Mouse (Mus musculus) erythroid progenitor cell, adult 5-6 weeks (primary cell): ENCODE measurements around the gene Axl. TPM values are rescaled to one million over a fixed set of nuclear protein-coding genes. Genes with fewer than 3 reads are reported as not detected.
"Not testable (repeated sequence)": the region's sequence is repeated elsewhere in the genome, so short reads cannot be mapped to it uniquely, and the experiment has no call there.

Experiments
- ATAC-seq: replicated peaks from 2 replicates; pipeline ENCODE4 v1.8.0; 2016; ENCODE audit warnings: moderate number of reproducible peaks, mild to moderate bottlenecking, moderate TSS enrichment, inconsistent platforms; ENCODE audit not compliant: poor library complexity, low FRiP score, severe bottlenecking
- total RNA-seq, 2 experiments: library from RNA; stranded (forward) in 1 of 2; stranded (reverse) in 1 of 2; fragments of 150-400 nt in 1 of 2; fragments of 186-747, 209-891 nt in 1 of 2; gene quantifications; 2 replicates each; pipeline versions ENCODE4 v1.2.3 to v1.2.4; 2015 to 2017; ENCODE audit warnings: low replicate concordance in 2 of 2

Axl gene
- total RNA-seq, 2 experiments from 2014 or later, result 27.2 to 61.6 TPM

GRCm38 (mm10) chr7:25798540-25798939 lies 10.0 kb upstream of the Axl start:
- no peak for ATAC-seq

- ATAC-seq, result no peak
Observed at GRCm38 (mm10) chr7:25794775-25795174, 6.3 kb upstream of the Axl start.

GRCm38 (mm10) chr7:25793679-25794078 lies 5.2 kb upstream of the Axl start:
- no peak for ATAC-seq

GRCm38 (mm10) chr7:25792966-25793365 lies 4.5 kb upstream of the Axl start:
- not testable (repeated sequence) for ATAC-seq

GRCm38 (mm10) chr7:25790615-25791014 lies 2.1 kb upstream of the Axl start:
- ATAC-seq, result no peak

GRCm38 (mm10) chr7:25789129-25789440 lies 580 bp upstream of the Axl start:
- no peak for ATAC-seq

- ATAC-seq, result no peak
Observed at GRCm38 (mm10) chr7:25787456-25788219, 867 bp downstream of the Axl start.

- ATAC-seq, result no peak
Observed at GRCm38 (mm10) chr7:25786974-25787373, 1.5 kb downstream of the Axl start.

- ATAC-seq, result no peak
Observed at GRCm38 (mm10) chr7:25785752-25786151, 2.8 kb downstream of the Axl start.

- no peak for ATAC-seq
Observed at GRCm38 (mm10) chr7:25784808-25785207, 3.7 kb downstream of the Axl start.

GRCm38 (mm10) chr7:25783746-25784145 lies 4.8 kb downstream of the Axl start:
- ATAC-seq, result no peak

- no peak for ATAC-seq
Observed at GRCm38 (mm10) chr7:25782744-25783143, 5.8 kb downstream of the Axl start.

GRCm38 (mm10) chr7:25781937-25782610 lies 6.4 kb downstream of the Axl start:
- ATAC-seq, result no peak

- ATAC-seq, result no peak
Observed at GRCm38 (mm10) chr7:25781321-25781936, 7.1 kb downstream of the Axl start.

GRCm38 (mm10) chr7:25780753-25781152 lies 7.8 kb downstream of the Axl start:
- ATAC-seq, result no peak

- no peak for ATAC-seq
Observed at GRCm38 (mm10) chr7:25780021-25780420, 8.5 kb downstream of the Axl start.

- no peak for ATAC-seq
Observed at GRCm38 (mm10) chr7:25768229-25768628, 20.3 kb downstream of the Axl start.

- ATAC-seq, result no peak
Observed at GRCm38 (mm10) chr7:25766108-25766507, 22.4 kb downstream of the Axl start.

GRCm38 (mm10) chr7:25764221-25764620 lies 24.3 kb downstream of the Axl start:
- ATAC-seq, result no peak

- ATAC-seq, result no peak
Observed at GRCm38 (mm10) chr7:25763678-25764077, 24.8 kb downstream of the Axl start.

GRCm38 (mm10) chr7:25761354-25761753 lies 27.2 kb downstream of the Axl start:
- ATAC-seq, result no peak
